Mouse (Mus musculus) embryonic facial prominence, embryonic 13.5 days (tissue): Measurements from ENCODE around the gene Ankib1. TPM values are rescaled to one million over a fixed set of nuclear protein-coding genes. Genes with fewer than 3 reads are reported as not detected.

ENCODE experiments used
- ATAC-seq: fragments of 200-750 bp; cut with Nextera tagmentation; 2 replicates; pipeline ENCODE4 v1.8.0; 2017; ENCODE audit warnings: low read depth; ENCODE audit not compliant: insufficient number of reproducible peaks, insufficient read depth, low FRiP score, low TSS enrichment
- H3K27ac ChIP-seq: fragments of 300-500 bp; sonication (generic); 2 replicates; pipeline ENCODE4 v1.5.1; 2015; ENCODE audit warnings: moderate library complexity, mild to moderate bottlenecking, inconsistent platforms
- H3K27me3 ChIP-seq: fragments of 300-500 bp; sonication (generic); 2 replicates; pipeline ENCODE4 v1.6.1; 2015; ENCODE audit warnings: mild to moderate bottlenecking, inconsistent platforms
- H3K36me3 ChIP-seq: fragments of 300-500 bp; sonication (generic); 2 replicates; pipeline ENCODE4 v1.6.1; 2015; ENCODE audit warnings: mild to moderate bottlenecking, inconsistent platforms
- H3K4me1 ChIP-seq: fragments of 300-500 bp; sonication (generic); 2 replicates; pipeline ENCODE4 v1.6.1; 2015; ENCODE audit warnings: inconsistent platforms
- H3K4me2 ChIP-seq: fragments of 300-500 bp; sonication (generic); 2 replicates; pipeline ENCODE4 v1.6.1; 2015; ENCODE audit warnings: moderate library complexity, mild to moderate bottlenecking, inconsistent platforms
- H3K4me3 ChIP-seq: fragments of 300-500 bp; sonication (generic); 2 replicates; pipeline ENCODE4 v1.5.1; 2015; ENCODE audit warnings: mild to moderate bottlenecking, inconsistent platforms
- H3K9ac ChIP-seq: fragments of 300-500 bp; sonication (generic); 2 replicates; pipeline ENCODE4 v1.6.1; 2015; ENCODE audit warnings: mild to moderate bottlenecking, inconsistent platforms
- H3K9me3 ChIP-seq: fragments of 300-500 bp; sonication (generic); 2 replicates; pipeline ENCODE4 v1.6.1; 2016; ENCODE audit warnings: inconsistent platforms
- WGBS: fragments of 180-500 bp; shearing (Covaris S2); methylation state at CpG from one replicate; pipeline ENCODE4 v1.1.7; 2015; ENCODE audit warnings: mixed read lengths; 5-methylcytosine and 5-hydroxymethylcytosine counted together
- polyA plus RNA-seq: library from polyadenylated mRNA; unstranded; fragments of >200 nt; fragmentation: Nextera tagmentation; extraction: Ambion mirVana; gene quantifications from 2 replicates; pipeline ENCODE4 v1.2.1, GENCODE M21; 2015

Ankib1 gene
- polyA plus RNA-seq, 1 experiment from 2014 or later, result 13.4 TPM

- H3K9me3 ChIP-seq, result no peaks in the 10 kb centered on the region
- no peaks in the 10 kb centered on the region for H3K27me3 ChIP-seq
- no peak overlapping the region for H3K4me3 ChIP-seq
- no peak overlapping the region for H3K27ac ChIP-seq
- peaks cover 39% of the 10 kb centered on the region for H3K36me3 ChIP-seq
- H3K4me2 ChIP-seq, result no peak overlapping the region
- no peaks in the 10 kb centered on the region for H3K4me1 ChIP-seq
- H3K9ac ChIP-seq, result no peak overlapping the region
- WGBS, result 93% methylated on average over 4 of the region's 4 CpGs
- ATAC-seq, result no peak
Observed at GRCm38 (mm10) chr5:3719371-3719770, 83.4 kb downstream of the Ankib1 start.

GRCm38 (mm10) chr5:3715800-3716199, 86.9 kb downstream of the Ankib1 start:
- Histone ChIP-seq H3K4me1 (no peaks in the 10 kb centered on the region), H3K36me3 (peaks cover 33% of the 10 kb centered on the region), H3K9me3 (no peaks in the 10 kb centered on the region), H3K27ac (no peak overlapping the region), H3K9ac (no peak overlapping the region), H3K27me3 (no peaks in the 10 kb centered on the region), H3K4me2 (no peak overlapping the region), H3K4me3 (no peak overlapping the region)
- no peak for ATAC-seq
- 94% methylated on average over 5 of the region's 5 CpGs for WGBS

GRCm38 (mm10) chr5:3702180-3702579, 100.5 kb downstream of the Ankib1 start:
- Histone ChIP-seq H3K9me3 (no peaks in the 10 kb centered on the region), H3K4me1 (no peaks in the 10 kb centered on the region), H3K4me2 (no peak overlapping the region), H3K9ac (no peak overlapping the region), H3K27me3 (no peaks in the 10 kb centered on the region), H3K36me3 (peaks cover 44% of the 10 kb centered on the region), H3K4me3 (no peak overlapping the region), H3K27ac (no peak overlapping the region)
- ATAC-seq, result no peak
- 95% methylated on average over 4 of the region's 4 CpGs for WGBS

GRCm38 (mm10) chr5:3700025-3700424, 102.7 kb downstream of the Ankib1 start:
- WGBS, result 96% methylated on average over 5 of the region's 5 CpGs
- Histone ChIP-seq H3K27me3 (no peaks in the 10 kb centered on the region), H3K36me3 (peaks cover 58% of the 10 kb centered on the region), H3K4me2 (no peak overlapping the region), H3K9me3 (no peaks in the 10 kb centered on the region), H3K27ac (no peak overlapping the region), H3K4me1 (no peaks in the 10 kb centered on the region), H3K4me3 (no peak overlapping the region), H3K9ac (no peak overlapping the region)
- ATAC-seq, result no peak

- Histone ChIP-seq H3K4me1 (no peaks in the 10 kb centered on the region), H3K9me3 (no peaks in the 10 kb centered on the region), H3K36me3 (peaks cover 79% of the 10 kb centered on the region), H3K27ac (no peak overlapping the region), H3K4me2 (no peak overlapping the region), H3K27me3 (no peaks in the 10 kb centered on the region), H3K4me3 (no peak overlapping the region), H3K9ac (no peak overlapping the region)
- 82% methylated on average over 3 of the region's 3 CpGs for WGBS
- no peak for ATAC-seq
Observed at GRCm38 (mm10) chr5:3696031-3696430, 106.7 kb downstream of the Ankib1 start.

- H3K4me2 ChIP-seq, result no peak overlapping the region
- ATAC-seq, result no peak
- 89% methylated on average over 4 of the region's 4 CpGs for WGBS
- H3K9ac ChIP-seq, result no peak overlapping the region
- no peak overlapping the region for H3K4me3 ChIP-seq
- no peaks in the 10 kb centered on the region for H3K27me3 ChIP-seq
- no peaks in the 10 kb centered on the region for H3K4me1 ChIP-seq
- peaks cover 76% of the 10 kb centered on the region for H3K36me3 ChIP-seq
- H3K9me3 ChIP-seq, result no peaks in the 10 kb centered on the region
- no peak overlapping the region for H3K27ac ChIP-seq
Observed at GRCm38 (mm10) chr5:3695191-3695590, 107.5 kb downstream of the Ankib1 start.

- ATAC-seq, result no peak
- no peaks in the 10 kb centered on the region for H3K4me1 ChIP-seq
- H3K9ac ChIP-seq, result no peak overlapping the region
- no peak overlapping the region for H3K4me2 ChIP-seq
- no peaks in the 10 kb centered on the region for H3K27me3 ChIP-seq
- H3K4me3 ChIP-seq, result no peak overlapping the region
- peaks cover 77% of the 10 kb centered on the region for H3K36me3 ChIP-seq
- whole genome bisulfite sequencing, result 94% methylated on average over 9 of the region's 9 CpGs
- no peak overlapping the region for H3K27ac ChIP-seq
- no peaks in the 10 kb centered on the region for H3K9me3 ChIP-seq
Observed at GRCm38 (mm10) chr5:3692956-3693355, 109.8 kb downstream of the Ankib1 start.

GRCm38 (mm10) chr5:3691283-3691682, 111.4 kb downstream of the Ankib1 start:
- H3K4me3 ChIP-seq, result no peak overlapping the region
- no peaks in the 10 kb centered on the region for H3K4me1 ChIP-seq
- 95% methylated on average over 3 of the region's 3 CpGs for WGBS
- H3K27ac ChIP-seq, result no peak overlapping the region
- no peak for ATAC-seq
- no peaks in the 10 kb centered on the region for H3K9me3 ChIP-seq
- no peak overlapping the region for H3K9ac ChIP-seq
- H3K4me2 ChIP-seq, result no peak overlapping the region
- H3K36me3 ChIP-seq, result peaks cover 67% of the 10 kb centered on the region
- H3K27me3 ChIP-seq, result no peaks in the 10 kb centered on the region

- WGBS, result 75% methylated on average over 8 of the region's 8 CpGs
- no peak overlapping the region for H3K9ac ChIP-seq
Observed at GRCm38 (mm10) chr5:3688298-3688697, 114.4 kb downstream of the Ankib1 start.

GRCm38 (mm10) chr5:3669938-3670554, 132.7 kb downstream of the Ankib1 start:
- H3K4me3 ChIP-seq, result no peak overlapping the region
- no peak for ATAC-seq
- peaks cover 10% of the 10 kb centered on the region for H3K4me1 ChIP-seq
- no peaks in the 10 kb centered on the region for H3K27me3 ChIP-seq
- no peaks in the 10 kb centered on the region for H3K9me3 ChIP-seq
- 90% methylated on average over 6 of the region's 6 CpGs for WGBS
- no peak overlapping the region for H3K9ac ChIP-seq
- H3K4me2 ChIP-seq, result no peak overlapping the region
- no peak overlapping the region for H3K27ac ChIP-seq
- H3K36me3 ChIP-seq, result no peaks in the 10 kb centered on the region

More at GRCm38 (mm10) chr5:3688298-3688697, 114.4 kb downstream of the Ankib1 start:
- Histone ChIP-seq H3K36me3 (peaks cover 39% of the 10 kb centered on the region), H3K27ac (no peak overlapping the region), H3K4me3 (no peak overlapping the region), H3K27me3 (no peaks in the 10 kb centered on the region), H3K4me1 (no peaks in the 10 kb centered on the region), H3K4me2 (no peak overlapping the region), H3K9me3 (no peaks in the 10 kb centered on the region)
- no peak for ATAC-seq

GRCm38 (mm10) chr5:3666585-3666984, 136.1 kb downstream of the Ankib1 start:
- Histone ChIP-seq H3K36me3 (no peaks in the 10 kb centered on the region), H3K9me3 (no peaks in the 10 kb centered on the region), H3K4me1 (peaks cover 10% of the 10 kb centered on the region), H3K27ac (peak overlapping the region; percentile 61; the same call in 1 of the 2 replicates), H3K9ac (no peak overlapping the region), H3K4me2 (peak overlapping the region; percentile 35), H3K27me3 (no peaks in the 10 kb centered on the region), H3K4me3 (no peak overlapping the region)
- 56% methylated on average over 12 of the region's 12 CpGs for WGBS
- no peak for ATAC-seq

GRCm38 (mm10) chr5:3665225-3665624, 137.5 kb downstream of the Ankib1 start:
- Histone ChIP-seq H3K27ac (no peak overlapping the region), H3K9me3 (no peaks in the 10 kb centered on the region), H3K4me3 (no peak overlapping the region), H3K27me3 (no peaks in the 10 kb centered on the region), H3K4me2 (no peak overlapping the region), H3K9ac (no peak overlapping the region), H3K4me1 (peaks cover 10% of the 10 kb centered on the region), H3K36me3 (no peaks in the 10 kb centered on the region)
- WGBS, result 92% methylated on average over 2 of the region's 2 CpGs
- ATAC-seq, result no peak
